Mouse (Mus musculus): Measurements from ENCODE around the gene Gpr3.

Gpr3 gene

GRCm38 (mm10) chr4:133211751-133212561, at the start of gene Gpr3, which contains the start of gene Cd164l2:
Gpr3 (minus strand) TSS chr4:133212536.
Cd164l2 (plus strand) TSS chr4:133212131.
- DNase-seq: peak in 1 of 2 experiments; percentile 31

- DNase-seq: no peak
These were observed 49.5 kb upstream of the Gpr3 start for GRCm38 (mm10) chr4:133261641-133262374.

- no peak for DNase-seq
These were observed 45.6 kb upstream of the Gpr3 start for GRCm38 (mm10) chr4:133257798-133258408.

- DNase-seq: no peak
These were observed 44.9 kb upstream of the Gpr3 start for GRCm38 (mm10) chr4:133257230-133257629.

- no peak for DNase-seq
These were observed 44.5 kb upstream of the Gpr3 start for GRCm38 (mm10) chr4:133256820-133257219.

GRCm38 (mm10) chr4:133255392-133255791, 43.1 kb upstream of the Gpr3 start:
- DNase-seq: no peak

GRCm38 (mm10) chr4:133253412-133253811, 41.1 kb upstream of the Gpr3 start:
- no peak for DNase-seq

- no peak for DNase-seq
These were observed 39.8 kb upstream of the Gpr3 start for GRCm38 (mm10) chr4:133252089-133252488.

GRCm38 (mm10) chr4:133251214-133251613, 38.9 kb upstream of the Gpr3 start:
- DNase-seq: peak; percentile 33 to 43

GRCm38 (mm10) chr4:133250609-133251008, 38.3 kb upstream of the Gpr3 start:
- peak; percentile 90 to 92 for DNase-seq

GRCm38 (mm10) chr4:133247806-133248449, 35.6 kb upstream of the Gpr3 start:
- DNase-seq: no peak

- DNase-seq: no peak
These were observed 34.7 kb upstream of the Gpr3 start for GRCm38 (mm10) chr4:133247072-133247471.

- no peak for DNase-seq
These were observed 32.0 kb upstream of the Gpr3 start for GRCm38 (mm10) chr4:133244289-133244688.

- DNase-seq: no peak
These were observed 31.2 kb upstream of the Gpr3 start for GRCm38 (mm10) chr4:133243538-133243937.

GRCm38 (mm10) chr4:133242710-133243109, 30.4 kb upstream of the Gpr3 start:
- no peak for DNase-seq

GRCm38 (mm10) chr4:133241910-133242309, 29.6 kb upstream of the Gpr3 start:
- no peak for DNase-seq

- peak; percentile 81 to 86 for DNase-seq
These were observed 28.9 kb upstream of the Gpr3 start for GRCm38 (mm10) chr4:133240934-133241908.

- DNase-seq: peak; percentile 23 to 25
These were observed 28.2 kb upstream of the Gpr3 start, which contains the start of gene Map3k6 for GRCm38 (mm10) chr4:133240490-133240921. Map3k6 (plus strand) TSS chr4:133240818.

GRCm38 (mm10) chr4:133237911-133238310, 25.6 kb upstream of the Gpr3 start:
- no peak for DNase-seq

- DNase-seq: no peak
These were observed 23.1 kb upstream of the Gpr3 start for GRCm38 (mm10) chr4:133235415-133235814.

- no peak for DNase-seq
These were observed 22.4 kb upstream of the Gpr3 start for GRCm38 (mm10) chr4:133234771-133235170.
